Mouse (Mus musculus) erythroblast, embryonic 14.5 days (primary cell): ENCODE measurements around the gene Col18a1.

ENCODE experiments used
- GATA1 ChIP-seq: IDR thresholded peaks from 2 replicates; pipeline ENCODE4 v1.6.1; 2012; ENCODE audit warnings: low read length, inconsistent platforms, mixed read lengths
- TAL1 ChIP-seq: IDR thresholded peaks from 3 replicates; pipeline ENCODE4 v1.6.1; 2012; ENCODE audit warnings: low read length, inconsistent platforms, mixed read lengths

DNA sequence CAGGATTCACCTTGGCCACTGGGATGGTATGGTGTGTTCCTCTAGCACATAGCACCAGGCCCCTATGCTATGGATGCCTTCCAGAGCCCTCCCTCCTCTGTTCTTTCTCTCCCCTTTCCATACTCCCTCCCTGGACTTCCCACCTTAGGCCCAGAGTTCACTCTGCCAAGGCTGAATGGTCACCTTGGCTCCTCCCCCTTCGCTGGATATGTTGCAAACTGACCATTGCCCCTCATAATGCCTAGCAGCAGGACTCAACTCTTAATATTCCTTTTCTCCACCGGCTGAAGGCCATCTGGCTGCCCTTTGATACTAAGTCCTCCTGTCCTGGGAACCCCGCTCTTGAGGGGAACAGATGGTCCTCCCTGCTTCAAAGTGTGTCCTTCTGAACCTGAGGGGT is 139.4 kb downstream of the Col18a1 start:
- TF ChIP-seq GATA1 = no peak
- TF ChIP-seq TAL1 = no peak
